Mouse (Mus musculus) MEL (cell line): ENCODE data around the gene Yeats2. TPM values are rescaled to one million over a fixed set of nuclear protein-coding genes. Genes with fewer than 3 reads are reported as not detected.
A peak's percentile ranks its signal among the peaks of the same experiment; 100 is the strongest.

ENCODE experiments used
- DNase-seq: peaks from one replicate; pipeline ENCODE4 v3.0.0; 2011; ENCODE audit warnings: low read depth, low spot score
- H3K27ac ChIP-seq: 2 replicates; pipeline ENCODE4 v1.5.1; 2012; ENCODE audit warnings: low read depth, mild to moderate bottlenecking, control low read depth, low read length, moderate library complexity; ENCODE audit not compliant: control insufficient read depth
- H3K27me3 ChIP-seq, 2 experiments: fragments of 150-350 bp in 1 of 2; sonication (generic) in 1 of 2; 2 replicates each; pipeline ENCODE4 v1.6.1; 2012; ENCODE audit warnings: low read length in 2 of 2, mild to moderate bottlenecking in 2 of 2, improper control_type of control experiment in 1 of 2, moderate library complexity in 1 of 2; ENCODE audit not compliant: insufficient read depth in 2 of 2, control insufficient read depth in 1 of 2
- H3K36me3 ChIP-seq, 2 experiments: 2 replicates each; pipeline ENCODE4 v1.6.1; 2012 to 2014; ENCODE audit warnings: low read length in 2 of 2, improper control_type of control experiment in 1 of 2, inconsistent platforms in 1 of 2, mild to moderate bottlenecking in 1 of 2; ENCODE audit not compliant: insufficient read depth in 2 of 2, control insufficient read depth in 1 of 2
- H3K4me1 ChIP-seq, 2 experiments: fragments of 150-350 bp in 1 of 2; sonication (generic) in 1 of 2; 2 replicates each; pipeline ENCODE4 v1.6.1; 2012; ENCODE audit warnings: low read length in 2 of 2, improper control_type of control experiment in 1 of 2, mild to moderate bottlenecking in 1 of 2; ENCODE audit not compliant: insufficient read depth in 2 of 2, control insufficient read depth in 1 of 2
- H3K4me3 ChIP-seq, 2 experiments: fragments of 150-350 bp in 1 of 2; sonication (generic) in 1 of 2; 2 replicates each; pipeline ENCODE4 v1.5.1; 2012; ENCODE audit warnings: low read depth in 2 of 2, low read length in 2 of 2, mild to moderate bottlenecking in 2 of 2, moderate library complexity in 2 of 2, control low read depth in 1 of 2, improper control_type of control experiment in 1 of 2; ENCODE audit not compliant: control insufficient read depth in 1 of 2, insufficient read depth in 1 of 2
- H3K79me2 ChIP-seq: 2 replicates; pipeline ENCODE4 v1.6.1; 2012; ENCODE audit warnings: mild to moderate bottlenecking, low read length, moderate library complexity; ENCODE audit not compliant: control insufficient read depth, poor library complexity, insufficient read depth
- H3K9ac ChIP-seq: 2 replicates; pipeline ENCODE4 v1.6.1; 2012; ENCODE audit warnings: low read depth, mild to moderate bottlenecking, control low read depth, low read length, moderate library complexity; ENCODE audit not compliant: control insufficient read depth, poor library complexity, severe bottlenecking
- H3K9me3 ChIP-seq: fragments of 150-350 bp; sonication (generic); replicated peaks from 2 replicates; pipeline ENCODE4 v1.6.1; 2012; ENCODE audit warnings: mild to moderate bottlenecking, low read length, improper control_type of control experiment, moderate library complexity; ENCODE audit not compliant: insufficient read depth
- BHLHE40 ChIP-seq: IDR thresholded peaks from 2 replicates; pipeline ENCODE4 v1.6.1; 2012; ENCODE audit warnings: low read depth, mild to moderate bottlenecking, inconsistent platforms, low read length, improper control_type of control experiment, borderline replicate concordance
- CHD1 ChIP-seq: IDR thresholded peaks from 2 replicates; pipeline ENCODE4 v1.6.1; 2012; ENCODE audit warnings: low read depth, mild to moderate bottlenecking, inconsistent platforms, low read length, improper control_type of control experiment
- CTCF ChIP-seq, 3 experiments: IDR thresholded peaks in 2 of 3; conservative IDR thresholded peaks in 1 of 3; 2 replicates each; pipeline ENCODE4 v1.5.1; 2011 to 2012; ENCODE audit warnings: low read length in 3 of 3, low read depth in 2 of 3, mild to moderate bottlenecking in 2 of 3, improper control_type of control experiment in 1 of 3, inconsistent platforms in 1 of 3, mixed read lengths in 1 of 3, moderate library complexity in 1 of 3; ENCODE audit not compliant: control insufficient read depth in 1 of 3, insufficient read depth in 1 of 3, poor library complexity in 1 of 3, severe bottlenecking in 1 of 3
- GATA1 ChIP-seq: IDR thresholded peaks from 2 replicates; pipeline ENCODE4 v1.6.1; 2011; ENCODE audit warnings: low read depth, low read length, improper control_type of control experiment
- KAT2A ChIP-seq: conservative IDR thresholded peaks from 2 replicates; pipeline ENCODE4 v1.6.1; 2012; ENCODE audit warnings: low read depth, low read length, improper control_type of control experiment, inconsistent platforms
- MAZ ChIP-seq: IDR thresholded peaks from 2 replicates; pipeline ENCODE4 v1.6.1; 2012; ENCODE audit warnings: low read depth, mild to moderate bottlenecking, inconsistent platforms, low read length, improper control_type of control experiment
- MEF2A ChIP-seq: IDR thresholded peaks from 2 replicates; pipeline ENCODE4 v1.6.1; 2014; ENCODE audit warnings: low read depth, mild to moderate bottlenecking, inconsistent platforms, low read length, improper control_type of control experiment; ENCODE audit not compliant: poor library complexity, insufficient replicate concordance, severe bottlenecking; ENCODE audit errors: extremely low read depth
- MYB ChIP-seq: IDR thresholded peaks from 2 replicates; pipeline ENCODE4 v1.6.1; 2011; ENCODE audit warnings: mild to moderate bottlenecking, low read depth, low read length, improper control_type of control experiment
- POLR2AphosphoS2 ChIP-seq: IDR thresholded peaks from 2 replicates; pipeline ENCODE4 v1.6.1; 2011; ENCODE audit warnings: low read length, improper control_type of control experiment
- RAD21 ChIP-seq: IDR thresholded peaks from 2 replicates; pipeline ENCODE4 v1.6.1; 2011; ENCODE audit warnings: mild to moderate bottlenecking, low read depth, low read length, improper control_type of control experiment
- SIN3A ChIP-seq: IDR thresholded peaks from 2 replicates; pipeline ENCODE4 v1.6.1; 2012; ENCODE audit warnings: low read length, improper control_type of control experiment, inconsistent platforms
- SMC3 ChIP-seq: IDR thresholded peaks from 2 replicates; pipeline ENCODE4 v1.6.1; 2011; ENCODE audit warnings: low read depth, low read length, improper control_type of control experiment
- UBTF ChIP-seq: IDR thresholded peaks from 2 replicates; pipeline ENCODE4 v1.6.1; 2012; ENCODE audit warnings: low read depth, mild to moderate bottlenecking, inconsistent platforms, low read length, improper control_type of control experiment, moderate library complexity, borderline replicate concordance; ENCODE audit not compliant: insufficient read depth
- ZMIZ1 ChIP-seq: IDR thresholded peaks from 2 replicates; pipeline ENCODE4 v1.6.1; 2012; ENCODE audit warnings: low read depth, mild to moderate bottlenecking, inconsistent platforms, low read length, improper control_type of control experiment, moderate library complexity
- polyA plus RNA-seq, 2 experiments: library from polyadenylated mRNA; stranded (reverse) in 1 of 2; unstranded in 1 of 2; fragments of >175 nt in 1 of 2; fragments of >200 nt in 1 of 2; gene quantifications; 2 replicates each; pipeline versions ENCODE4 v1.2.1 to v1.2.4; 2012; ENCODE audit warnings: low replicate concordance in 2 of 2, low read depth in 1 of 2; ENCODE audit not compliant: insufficient read length in 2 of 2, insufficient read depth in 1 of 2, missing spikeins in 1 of 2
- total RNA-seq: library from RNA; depleted of rRNA; stranded (reverse); fragments of 300-350 nt; gene quantifications from 2 replicates; pipeline ENCODE4 v1.2.3, GENCODE M21; 2012

Yeats2 gene
- total and polyA plus RNA-seq, 3 experiments, result 12.7 to 23.2 TPM; not detected in 1

DNA sequence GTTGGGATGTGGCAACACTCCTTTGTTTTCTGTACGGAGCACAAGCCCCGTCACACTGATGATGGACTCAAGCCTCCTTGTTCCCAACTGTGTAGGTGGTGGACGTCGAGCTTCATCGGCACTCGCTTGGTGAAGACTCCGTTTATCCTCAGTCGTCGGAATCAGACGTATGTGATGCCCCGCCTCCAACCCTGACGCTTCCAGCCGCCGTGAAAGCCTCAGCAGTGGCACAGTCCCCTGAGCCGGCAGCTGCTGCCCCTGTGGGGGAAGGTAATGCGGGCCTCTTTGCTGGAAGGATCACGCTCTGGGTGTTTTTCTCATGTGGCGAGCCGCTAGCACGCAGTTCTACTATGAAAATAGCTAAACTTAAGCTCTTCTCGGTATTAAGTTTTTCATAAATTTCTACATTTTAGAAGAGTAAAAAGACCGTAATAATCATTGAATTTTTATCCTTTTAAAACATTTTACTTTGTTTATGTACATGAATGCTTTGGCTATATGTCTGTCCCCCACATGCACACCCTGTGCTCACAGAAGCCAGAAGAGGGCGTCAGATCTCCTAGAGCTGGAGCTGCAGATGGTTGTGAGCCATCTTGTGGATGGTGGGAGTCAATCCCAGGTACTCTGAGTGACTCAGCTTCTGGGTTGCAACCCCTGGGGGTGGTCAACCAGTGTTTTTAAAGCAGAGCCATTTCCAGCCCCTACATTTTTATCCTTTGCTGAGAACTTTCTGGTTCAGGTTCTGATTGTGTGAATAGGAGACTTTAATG is 38.7 kb downstream of the Yeats2 start:
- no peak overlapping the region for H3K4me3 ChIP-seq
- no peaks in the 10 kb centered on the region for H3K9me3 ChIP-seq
- H3K79me2 ChIP-seq, result no peaks in the 10 kb centered on the region
- H3K27ac ChIP-seq, result no peak overlapping the region
- H3K4me1 ChIP-seq, result no peaks in the 10 kb centered on the region
- H3K27me3 ChIP-seq, result no peaks in the 10 kb centered on the region
- H3K9ac ChIP-seq, result no peak overlapping the region
- peak; percentile 28 for DNase-seq
- H3K36me3 ChIP-seq, result no peaks in the 10 kb centered on the region; a peak in 2 of 4 replicates
- no peak for TF ChIP-seq BHLHE40
- peak in 2 of 3 experiments; percentile 39 to 65; a peak in 4 of 6 replicates for TF ChIP-seq CTCF (IDR thresholded peaks at IDR 0.05 in 2 of 3, conservative IDR thresholded peaks at IDR 0.05 in 1 of 3; ENCODE audit: control insufficient read depth in 1 of 3, insufficient read depth in 1 of 3, low read depth in 2 of 3, low read length in 3 of 3, poor library complexity in 1 of 3, severe bottlenecking in 1 of 3)
- TF ChIP-seq SMC3, result peak; percentile 49
- TF ChIP-seq, all 39 proteins: peak for 2

DNA sequence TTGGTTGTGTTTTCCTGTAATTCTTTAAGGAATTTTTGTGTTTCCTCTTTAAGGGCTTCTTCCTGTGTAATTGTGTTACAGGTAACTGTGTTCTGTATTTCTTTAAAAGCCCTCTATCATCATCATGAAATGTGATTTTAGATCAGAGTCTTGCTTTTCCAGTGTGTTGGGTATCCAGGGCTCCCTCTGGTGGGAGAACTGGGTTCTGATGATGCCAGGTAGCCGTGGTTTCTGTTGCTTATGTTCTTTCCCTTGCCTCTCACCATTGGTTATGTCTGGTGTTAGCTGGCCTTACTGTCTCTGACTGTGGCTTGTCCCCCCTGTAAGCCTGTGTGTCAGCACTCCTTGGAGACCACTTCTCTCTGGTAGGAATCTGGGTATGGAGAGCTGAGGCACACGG is 44.5 kb downstream of the Yeats2 start:
- no peaks in the 10 kb centered on the region for H3K79me2 ChIP-seq
- H3K4me3 ChIP-seq, result no peak overlapping the region

DNA sequence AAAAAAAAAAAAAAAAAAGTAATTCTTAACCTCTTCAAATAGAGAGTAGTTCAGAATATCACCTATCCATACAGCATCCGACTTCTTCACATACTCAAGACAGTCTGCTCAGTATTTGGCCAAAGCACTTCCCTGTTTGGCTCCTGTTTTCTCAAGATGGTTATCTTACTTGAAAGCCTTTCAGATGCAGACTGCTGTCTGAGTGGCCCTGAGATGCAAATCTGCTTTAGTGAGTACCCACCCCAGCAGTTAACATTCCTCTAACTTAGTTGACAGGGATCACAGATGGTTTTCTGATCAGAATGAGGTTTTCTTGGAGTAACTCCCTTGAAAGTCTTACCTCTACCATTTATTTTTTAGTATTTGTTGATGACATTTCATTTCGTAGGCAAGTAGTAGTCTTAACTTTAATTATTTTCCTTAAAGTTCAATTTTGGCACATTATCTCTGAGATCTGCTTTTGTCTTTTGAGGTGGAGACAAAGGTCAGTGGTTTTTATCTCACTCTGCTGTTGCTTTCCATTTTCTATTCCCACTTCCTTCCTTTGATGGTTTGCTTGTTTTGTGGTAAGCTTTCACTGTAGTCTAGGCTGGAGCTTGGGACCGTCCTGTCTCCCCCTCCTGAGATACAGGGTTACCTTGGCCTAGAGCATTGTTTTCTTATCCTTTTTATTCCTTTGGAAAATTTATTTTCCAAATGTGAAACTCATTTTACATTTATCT is 50.5 kb downstream of the Yeats2 start:
- DNase-seq, result peak; percentile 20
- Histone ChIP-seq H3K9ac (no peak overlapping the region), H3K27me3 (no peaks in the 10 kb centered on the region), H3K4me1 (peaks cover 0 to 9% of the 10 kb centered on the region in 2 experiments; a peak in 2 of 4 replicates), H3K27ac (no peak overlapping the region), H3K79me2 (no peaks in the 10 kb centered on the region)
- no peak for TF ChIP-seq SIN3A
- no peak for TF ChIP-seq ZMIZ1
- TF ChIP-seq CHD1, result no peak
- TF ChIP-seq MAZ, result no peak
- no peak for TF ChIP-seq CTCF (IDR thresholded peaks at IDR 0.05 in 2 of 3, conservative IDR thresholded peaks at IDR 0.05 in 1 of 3; ENCODE audit: control insufficient read depth in 1 of 3, insufficient read depth in 1 of 3, low read depth in 2 of 3, low read length in 3 of 3, poor library complexity in 1 of 3, severe bottlenecking in 1 of 3)
- no peak for TF ChIP-seq SMC3
- TF ChIP-seq UBTF, result no peak
- no peak for TF ChIP-seq GATA1
- no peak for TF ChIP-seq MEF2A
- no peak for TF ChIP-seq KAT2A
- TF ChIP-seq POLR2AphosphoS2, result no peak
- TF ChIP-seq, all 39 proteins: peak for 0
- Histone ChIP-seq H3K9me3 (no peaks in the 10 kb centered on the region), H3K4me3 (no peak overlapping the region), H3K36me3 (peaks cover 4 to 7% of the 10 kb centered on the region in 2 experiments)

More for the DNA sequence above, 44.5 kb downstream of the Yeats2 start:
- Histone ChIP-seq H3K9me3 (no peaks in the 10 kb centered on the region), H3K36me3 (peaks cover 0 to 4% of the 10 kb centered on the region in 2 experiments; a peak in 2 of 4 replicates)
- TF ChIP-seq CTCF (IDR thresholded peaks at IDR 0.05 in 2 of 3, conservative IDR thresholded peaks at IDR 0.05 in 1 of 3; ENCODE audit: control insufficient read depth in 1 of 3, insufficient read depth in 1 of 3, low read depth in 2 of 3, low read length in 3 of 3, poor library complexity in 1 of 3, severe bottlenecking in 1 of 3) (peak; percentile 43 to 59 (median 59)), MYB (no peak), ZMIZ1 (no peak), RAD21 (peak; percentile 34), UBTF (no peak), SMC3 (peak; percentile 68)
- TF ChIP-seq, all 39 proteins: peak for 3
- Histone ChIP-seq H3K4me1 (no peaks in the 10 kb centered on the region), H3K9ac (no peak overlapping the region), H3K27ac (no peak overlapping the region), H3K27me3 (no peaks in the 10 kb centered on the region)
- peak; percentile 43 for DNase-seq
